Mouse (Mus musculus) testis, adult 2 months (tissue): Measurements from ENCODE around the gene Acss1.

Source experiments
- CTCF ChIP-seq: fragments of 200-500 bp; IDR thresholded peaks from 2 replicates; pipeline ENCODE4 v1.5.1; 2012; ENCODE audit warnings: low read depth, mild to moderate bottlenecking, inconsistent platforms, low read length, moderate library complexity; ENCODE audit not compliant: control insufficient read depth, insufficient read depth, insufficient replicate concordance
- POLR2A ChIP-seq: fragments of 200-500 bp; IDR thresholded peaks from 2 replicates; pipeline ENCODE4 v1.6.1; 2012; ENCODE audit warnings: low read depth, mild to moderate bottlenecking, inconsistent platforms, low read length, moderate library complexity; ENCODE audit not compliant: control insufficient read depth

GRCm38 (mm10) chr2:150608087-150608799, 60.1 kb downstream of the Acss1 start, which contains the start of gene Apmap:
- TF ChIP-seq CTCF (no peak), POLR2A (peak; percentile 76)
